Mouse (Mus musculus) adrenal gland, adult 2 months (tissue): ENCODE data around the gene Stk32c. TPM values are rescaled to one million over a fixed set of nuclear protein-coding genes. Genes with fewer than 3 reads are reported as not detected.

Experiments used
- DNase-seq: peaks from one replicate; pipeline ENCODE4 v3.0.0; 2021
- polyA plus RNA-seq: library from polyadenylated mRNA; depleted of rRNA; stranded (reverse); fragments of >200 nt; gene quantifications from 2 replicates; pipeline ENCODE4 v1.2.3, GENCODE M21; 2012
- total RNA-seq, 2 experiments: library from RNA; stranded (reverse); gene quantifications; 2 replicates each; pipeline ENCODE4 v1.2.3; 2021

Gene Stk32c
- total and polyA plus RNA-seq, 3 experiments: 2.8 to 3.1 (median 3.1) TPM

GRCm38 (mm10) chr7:139145891-139146290 lies 67.2 kb downstream of the Stk32c start:
- DNase-seq: peak; percentile 34

GRCm38 (mm10) chr7:139143785-139144184 lies 69.3 kb downstream of the Stk32c start:
- DNase-seq: no peak

GRCm38 (mm10) chr7:139139921-139140461 lies 73.1 kb downstream of the Stk32c start:
- DNase-seq: no peak

- DNase-seq: peak; percentile 54
Observed at GRCm38 (mm10) chr7:139136906-139137491, 76.1 kb downstream of the Stk32c start.

- no peak for DNase-seq
Observed at GRCm38 (mm10) chr7:139135236-139135635, 77.9 kb downstream of the Stk32c start.

- peak; percentile 72 for DNase-seq
Observed at GRCm38 (mm10) chr7:139133446-139133845, 79.7 kb downstream of the Stk32c start.

GRCm38 (mm10) chr7:139131538-139131937 lies 81.6 kb downstream of the Stk32c start:
- no peak for DNase-seq

- DNase-seq: no peak
Observed at GRCm38 (mm10) chr7:139130361-139130760, 82.7 kb downstream of the Stk32c start.

GRCm38 (mm10) chr7:139128994-139129393 lies 84.1 kb downstream of the Stk32c start:
- no peak for DNase-seq

GRCm38 (mm10) chr7:139126549-139126948 lies 86.6 kb downstream of the Stk32c start:
- DNase-seq: no peak

- no peak for DNase-seq
Observed at GRCm38 (mm10) chr7:139125881-139126280, 87.2 kb downstream of the Stk32c start.

GRCm38 (mm10) chr7:139119775-139120153 lies 93.3 kb downstream of the Stk32c start:
- no peak for DNase-seq

- DNase-seq: peak; percentile 87
Observed at GRCm38 (mm10) chr7:139119152-139119774, 93.8 kb downstream of the Stk32c start.

- DNase-seq: peak; percentile 72
Observed at GRCm38 (mm10) chr7:139107908-139108650, 105.0 kb downstream of the Stk32c start.

- DNase-seq: no peak
Observed at GRCm38 (mm10) chr7:139105705-139106104, 107.4 kb downstream of the Stk32c start.

GRCm38 (mm10) chr7:139105076-139105475 lies 108.0 kb downstream of the Stk32c start:
- no peak for DNase-seq

GRCm38 (mm10) chr7:139103960-139104381 lies 109.1 kb downstream of the Stk32c start:
- DNase-seq: no peak

- no peak for DNase-seq
Observed at GRCm38 (mm10) chr7:139101826-139102225, 111.3 kb downstream of the Stk32c start.

- no peak for DNase-seq
Observed at GRCm38 (mm10) chr7:139101286-139101804, 111.8 kb downstream of the Stk32c start.

- DNase-seq: no peak
Observed at GRCm38 (mm10) chr7:139100531-139101095, 112.5 kb downstream of the Stk32c start.

- no peak for DNase-seq
Observed at GRCm38 (mm10) chr7:139096399-139096798, 116.7 kb downstream of the Stk32c start.

GRCm38 (mm10) chr7:139095282-139095681 lies 117.8 kb downstream of the Stk32c start:
- no peak for DNase-seq
